Mouse (Mus musculus): ENCODE measurements around the gene Gm9821.

GRCm38 (mm10) chr2:91913328-91914110 is 32.0 kb upstream of the Gm9821 start:
- no peak for TF ChIP-seq POLR2A (IDR thresholded peaks at IDR 0.05; ENCODE audit: extremely low read depth, insufficient read depth, low read length)
- no peak for TF ChIP-seq CTCF (IDR thresholded peaks at IDR 0.05; ENCODE audit: low read depth, low read length)

All from liver, adult 2 months (tissue).